In the genomic region with DNA sequence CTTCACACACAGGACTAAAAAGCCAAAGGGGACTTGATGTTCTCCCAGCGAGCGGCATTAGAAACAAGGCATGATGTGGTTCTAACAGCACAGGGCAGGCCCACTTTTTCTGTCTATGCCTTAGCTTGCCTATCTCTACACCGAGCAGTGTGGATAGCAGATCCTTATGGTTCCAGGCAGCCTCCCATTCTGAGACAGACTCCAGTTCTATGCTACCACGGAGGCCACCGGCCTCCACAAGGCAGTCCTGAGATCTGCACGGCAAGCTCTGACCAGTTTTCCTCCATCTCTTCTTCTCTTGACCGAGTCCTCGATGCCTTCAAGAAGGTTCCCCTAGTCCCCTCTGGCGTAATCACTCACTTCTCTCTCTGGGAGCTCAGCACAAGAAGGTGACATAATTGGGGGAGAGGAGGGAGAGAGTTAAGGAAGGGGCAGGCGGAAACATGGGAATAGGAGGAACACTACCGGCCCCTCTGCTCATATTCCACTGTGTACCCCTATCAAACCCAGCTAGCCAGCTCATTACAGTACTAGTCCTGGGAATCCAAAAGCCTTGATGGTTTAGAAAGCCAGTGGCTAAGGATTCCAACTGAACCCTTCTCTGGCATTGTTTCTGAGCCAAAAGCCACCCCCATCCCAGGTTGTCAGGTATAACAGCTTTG, we compare ENCODE assay signal across 11 mouse cellular contexts.
DNase-seq lines count a peak whose midpoint lies in the region; ATAC-seq and TF ChIP-seq lines count a peak whose summit lies in the region.
"Had no signal": no experiment of that assay in that cellular context is flagged by ENCODE, and none has a peak within 500 bp of the region (broad histone marks: within the 10 kb centered on the region; RNA-seq: fewer than 3 reads in every experiment).

No protein-coding gene starts in this region.

- no peaks in the 10 kb centered on the region for H3K9me3 ChIP-seq in neural tube, embryonic 11.5 days (ENCODE audit: control insufficient read depth, low read length)
- H3K9me3 ChIP-seq in hindbrain, embryonic 13.5 days, result no peaks in the 10 kb centered on the region
- H3K9me3 ChIP-seq in midbrain, embryonic 14.5 days (ENCODE audit: control insufficient read depth, low read length), result no peaks in the 10 kb centered on the region
- no peaks in the 10 kb centered on the region for H3K9me3 ChIP-seq in stomach, postnatal 0 days (ENCODE audit: control insufficient read depth, low read length)
- H3K9me3 ChIP-seq: megakaryocyte, embryonic 14.5 days had no signal

- WGBS in neural tube, embryonic 11.5 days, result 82% methylated on average over 11 of the region's 11 CpGs
- WGBS in hindbrain, embryonic 13.5 days, result 84% methylated on average over 11 of the region's 11 CpGs
- WGBS in midbrain, embryonic 14.5 days, result 81% methylated on average over 11 of the region's 11 CpGs
- 87% methylated on average over 11 of the region's 11 CpGs for WGBS in stomach, postnatal 0 days

- peak; percentile 7 for DNase-seq in neural tube, embryonic 11.5 days (ENCODE audit: low spot score)
- no peak for DNase-seq in neural tube, embryonic 10.5 days (ENCODE audit: extremely low spot score, low spot score)
- no peak for DNase-seq in midbrain, embryonic 14.5 days
- DNase-seq in spleen, postnatal 10 days (ENCODE audit: low spot score in 2 of 2), result no peak
- no peak for DNase-seq in stomach, postnatal 0 days (ENCODE audit: low spot score)

- no peaks in the 10 kb centered on the region for H3K27me3 ChIP-seq in neural tube, embryonic 11.5 days (ENCODE audit: control insufficient read depth, insufficient read depth, low read length)
- no peaks in the 10 kb centered on the region for H3K27me3 ChIP-seq in hindbrain, embryonic 13.5 days
- H3K27me3 ChIP-seq in midbrain, embryonic 14.5 days (ENCODE audit: control insufficient read depth, insufficient read depth, low read length), result no peaks in the 10 kb centered on the region
- no peaks in the 10 kb centered on the region for H3K27me3 ChIP-seq in stomach, postnatal 0 days (ENCODE audit: control insufficient read depth, insufficient read depth, low read length)

- H3K27ac ChIP-seq in neural tube, embryonic 11.5 days (ENCODE audit: low read depth, low read length), result no peak overlapping the region
- peak overlapping the region; percentile 81 for H3K27ac ChIP-seq in hindbrain, embryonic 13.5 days
- peak overlapping the region; percentile 80 for H3K27ac ChIP-seq in midbrain, embryonic 14.5 days (replicated peaks; ENCODE audit: low read depth, low read length)
- H3K27ac ChIP-seq in stomach, postnatal 0 days (replicated peaks), result no peak overlapping the region
- H3K27ac ChIP-seq: gastrocnemius, adult 2 months; heart, adult 2 months had no signal

- no peak for ATAC-seq in neural tube, embryonic 11.5 days (ENCODE audit: insufficient read depth, low FRiP score, low TSS enrichment)
- peak; percentile 30 for ATAC-seq in hindbrain, embryonic 13.5 days (ENCODE audit: low FRiP score)
- peak; percentile 24; the same call in 1 of the 2 replicates for ATAC-seq in midbrain, embryonic 14.5 days (ENCODE audit: low FRiP score, low TSS enrichment)
- no peak for ATAC-seq in frontal cortex, adult (ENCODE audit: low TSS enrichment)
- no peak for ATAC-seq in stomach, postnatal 0 days (ENCODE audit: low FRiP score, low TSS enrichment)
- ATAC-seq: intestine, postnatal 0 days had no signal

- no peak for TF ChIP-seq CTCF in stomach, postnatal 0 days (IDR thresholded peaks at IDR 0.05; ENCODE audit: low read depth)

- H3K4me1 ChIP-seq in neural tube, embryonic 11.5 days (ENCODE audit: control insufficient read depth, insufficient read depth, low read length), result no peaks in the 10 kb centered on the region
- peaks cover 38% of the 10 kb centered on the region for H3K4me1 ChIP-seq in hindbrain, embryonic 13.5 days (replicated peaks)
- H3K4me1 ChIP-seq in midbrain, embryonic 14.5 days (ENCODE audit: control insufficient read depth, insufficient read depth, low read length), result peaks cover 17% of the 10 kb centered on the region
- no peaks in the 10 kb centered on the region for H3K4me1 ChIP-seq in stomach, postnatal 0 days (replicated peaks; ENCODE audit: control insufficient read depth, insufficient read depth)

- TF ChIP-seq EP300 in stomach, postnatal 0 days (optimal IDR thresholded peaks at IDR 0.05), result no peak

- no peak overlapping the region for H3K4me3 ChIP-seq in neural tube, embryonic 11.5 days (ENCODE audit: low read depth, low read length)
- H3K4me3 ChIP-seq in hindbrain, embryonic 13.5 days, result no peak overlapping the region
- H3K4me3 ChIP-seq in midbrain, embryonic 14.5 days (replicated peaks; ENCODE audit: low read depth, low read length), result no peak overlapping the region
- no peak overlapping the region for H3K4me3 ChIP-seq in stomach, postnatal 0 days (ENCODE audit: low read depth, low read length)
- H3K4me3 ChIP-seq: gastrocnemius, adult 2 months; heart, adult 2 months; megakaryocyte, embryonic 14.5 days had no signal

- H3K36me3 ChIP-seq in neural tube, embryonic 11.5 days (ENCODE audit: control insufficient read depth, insufficient read depth, low read length), result no peaks in the 10 kb centered on the region
- no peaks in the 10 kb centered on the region for H3K36me3 ChIP-seq in hindbrain, embryonic 13.5 days
- H3K36me3 ChIP-seq in midbrain, embryonic 14.5 days (ENCODE audit: control insufficient read depth, insufficient read depth, low read length), result no peaks in the 10 kb centered on the region
- H3K36me3 ChIP-seq in stomach, postnatal 0 days (ENCODE audit: control insufficient read depth, insufficient read depth, low read length), result no peaks in the 10 kb centered on the region

- no peak overlapping the region for H3K4me2 ChIP-seq in neural tube, embryonic 11.5 days (ENCODE audit: low read depth)
- no peak overlapping the region; the same call in 1 of the 2 replicates for H3K4me2 ChIP-seq in hindbrain, embryonic 13.5 days
- peak overlapping the region; percentile 30; the same call in 1 of the 2 replicates for H3K4me2 ChIP-seq in midbrain, embryonic 14.5 days (ENCODE audit: low read length)
- H3K4me2 ChIP-seq in stomach, postnatal 0 days (replicated peaks; ENCODE audit: low read depth), result no peak overlapping the region

- H3K9ac ChIP-seq in neural tube, embryonic 11.5 days (ENCODE audit: low read length), result no peak overlapping the region
- H3K9ac ChIP-seq in hindbrain, embryonic 13.5 days, result no peak overlapping the region
- no peak overlapping the region; the same call in 1 of the 2 replicates for H3K9ac ChIP-seq in midbrain, embryonic 14.5 days (replicated peaks; ENCODE audit: low read length)
- no peak overlapping the region for H3K9ac ChIP-seq in stomach, postnatal 0 days (ENCODE audit: low read length)

Comparison
In these comparisons a context has a peak if more than half of its experiments do, and no peak if none do; other contexts are left out.
1. ATAC-seq: peak in hindbrain, embryonic 13.5 days (single experiment) and midbrain, embryonic 14.5 days (single experiment); none in neural tube, embryonic 11.5 days (single experiment), frontal cortex, adult (single experiment) and stomach, postnatal 0 days (single experiment).
2. H3K27ac ChIP-seq: peak in hindbrain, embryonic 13.5 days (single experiment) and midbrain, embryonic 14.5 days (single experiment); none in neural tube, embryonic 11.5 days (single experiment) and stomach, postnatal 0 days (single experiment).